Mouse (Mus musculus): ENCODE results near the gene Hibadh. TPM values are rescaled to one million over a fixed set of nuclear protein-coding genes. Genes with fewer than 3 reads are reported as not detected.

Hibadh gene
- polyA plus RNA-seq, 1 experiment from 2014 or later = 151 TPM

GRCm38 (mm10) chr6:52502986-52503385 lies 137.2 kb downstream of the Hibadh start:
- no peaks in the 10 kb centered on the region for H3K27me3 ChIP-seq (replicated peaks; ENCODE audit: control insufficient read depth, insufficient read depth, low read length)
- no peak overlapping the region for H3K27ac ChIP-seq (ENCODE audit: low read length)
- no peak overlapping the region for H3K9ac ChIP-seq (ENCODE audit: low read depth, low read length)
- H3K4me3 ChIP-seq (ENCODE audit: low read length) = no peak overlapping the region
- no peak overlapping the region for H3K4me2 ChIP-seq (ENCODE audit: low read depth, low read length)
- WGBS = 84% methylated on average over 2 of the region's 2 CpGs
- H3K4me1 ChIP-seq (ENCODE audit: control insufficient read depth, insufficient read depth, low read length) = peaks cover 5% of the 10 kb centered on the region; the same call in 1 of the 2 replicates
- H3K36me3 ChIP-seq (ENCODE audit: control insufficient read depth, insufficient read depth, low read length) = no peaks in the 10 kb centered on the region
- ATAC-seq = no peak
- H3K9me3 ChIP-seq (ENCODE audit: control insufficient read depth, low read length) = no peaks in the 10 kb centered on the region

DNA sequence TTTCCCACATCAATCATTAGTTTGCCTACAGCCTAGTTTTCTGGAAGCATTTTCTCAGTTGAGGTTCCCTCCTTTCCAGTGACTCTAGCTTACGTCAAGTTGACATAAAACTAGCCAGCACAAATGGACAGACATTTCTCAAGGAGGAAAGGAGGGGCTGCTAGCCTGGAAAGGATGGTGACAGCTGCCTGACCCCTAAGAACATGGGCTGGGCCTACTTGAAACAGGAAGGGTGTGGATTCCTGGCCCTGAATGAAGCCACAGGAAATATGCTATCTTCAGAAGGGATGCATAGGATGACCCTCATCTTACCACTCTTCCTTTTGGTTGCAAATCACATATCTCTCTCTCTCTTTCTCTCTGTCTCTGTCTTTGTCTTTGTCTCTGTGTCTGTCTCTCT lies 138.7 kb downstream of the Hibadh start:
- Histone ChIP-seq H3K4me1 (ENCODE audit: control insufficient read depth, insufficient read depth, low read length) (no peaks in the 10 kb centered on the region), H3K9me3 (ENCODE audit: control insufficient read depth, low read length) (no peaks in the 10 kb centered on the region), H3K4me2 (ENCODE audit: low read depth, low read length) (no peak overlapping the region), H3K36me3 (ENCODE audit: control insufficient read depth, insufficient read depth, low read length) (no peaks in the 10 kb centered on the region), H3K27me3 (replicated peaks; ENCODE audit: control insufficient read depth, insufficient read depth, low read length) (no peaks in the 10 kb centered on the region), H3K4me3 (ENCODE audit: low read length) (no peak overlapping the region), H3K27ac (ENCODE audit: low read length) (no peak overlapping the region), H3K9ac (ENCODE audit: low read depth, low read length) (no peak overlapping the region)
- no peak for ATAC-seq
- 67% methylated on average over 1 of the region's 1 CpGs for WGBS

Other genes starting within 250 kb of the Hibadh start
- 162 and 168 TPM in 2 replicates for gene Tax1bp1, start 73.3 kb upstream of the Hibadh start, polyA plus RNA-seq (2015; fragmentation: Nextera tagmentation; extraction: Ambion mirVana)

Data from intestine, embryonic 16.5 days (tissue).